Mouse (Mus musculus) E14TG2a.4 (cell line): ENCODE measurements around the gene Rpl9-ps1.

Experiments used
- H3K27me3 ChIP-seq: 2 replicates; pipeline ENCODE4 v1.6.1; 2014; ENCODE audit warnings: low read length, control low read depth; ENCODE audit not compliant: insufficient read depth
- H3K36me3 ChIP-seq: 2 replicates; pipeline ENCODE4 v1.6.1; 2014; ENCODE audit warnings: low read length, control low read depth; ENCODE audit not compliant: insufficient read depth
- H3K4me1 ChIP-seq: replicated peaks from 2 replicates; pipeline ENCODE4 v1.6.1; 2014; ENCODE audit warnings: low read depth, low read length, control low read depth
- H3K4me3 ChIP-seq: replicated peaks from 2 replicates; pipeline ENCODE4 v1.5.1; 2014; ENCODE audit warnings: mild to moderate bottlenecking, low read length
- H3K9me3 ChIP-seq: 2 replicates; pipeline ENCODE4 v1.6.1; 2014; ENCODE audit warnings: low read length, control low read depth
- CTCF ChIP-seq: conservative IDR thresholded peaks from 2 replicates; pipeline ENCODE4 v1.5.1; 2014; ENCODE audit warnings: low read length
- NANOG ChIP-seq: IDR thresholded peaks from 2 replicates; pipeline ENCODE4 v1.6.1; 2014; ENCODE audit warnings: borderline replicate concordance, low read length, mixed read lengths
- POU5F1 ChIP-seq: IDR thresholded peaks from 2 replicates; pipeline ENCODE4 v1.6.1; 2014; ENCODE audit warnings: low read length, borderline replicate concordance

Rpl9-ps1 gene

DNA sequence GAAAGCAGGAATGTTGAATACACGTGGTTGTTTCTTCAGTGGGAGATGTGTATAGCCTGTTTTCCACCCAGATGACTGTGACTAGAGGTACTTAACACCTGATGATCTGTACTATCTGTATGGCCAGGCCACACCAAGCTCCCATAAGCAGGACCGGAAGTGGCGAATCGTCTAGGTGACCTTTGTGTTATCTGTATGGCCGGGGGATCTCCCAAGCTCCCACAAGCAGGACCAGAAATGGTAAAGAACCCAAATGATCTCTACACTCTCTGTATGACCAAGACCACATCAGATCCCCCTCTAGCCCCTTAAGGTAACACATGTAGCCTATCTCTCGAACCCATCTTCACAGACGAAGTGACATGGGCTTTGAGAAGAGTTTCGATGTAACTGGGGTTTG, 9.2 kb upstream of the Rpl9-ps1 start:
- Histone ChIP-seq H3K9me3 (no peaks in the 10 kb centered on the region), H3K4me3 (no peak overlapping the region), H3K36me3 (no peaks in the 10 kb centered on the region), H3K27me3 (no peaks in the 10 kb centered on the region), H3K4me1 (no peaks in the 10 kb centered on the region)
- no peak for TF ChIP-seq CTCF
- no peak for TF ChIP-seq NANOG
- no peak for TF ChIP-seq POU5F1

DNA sequence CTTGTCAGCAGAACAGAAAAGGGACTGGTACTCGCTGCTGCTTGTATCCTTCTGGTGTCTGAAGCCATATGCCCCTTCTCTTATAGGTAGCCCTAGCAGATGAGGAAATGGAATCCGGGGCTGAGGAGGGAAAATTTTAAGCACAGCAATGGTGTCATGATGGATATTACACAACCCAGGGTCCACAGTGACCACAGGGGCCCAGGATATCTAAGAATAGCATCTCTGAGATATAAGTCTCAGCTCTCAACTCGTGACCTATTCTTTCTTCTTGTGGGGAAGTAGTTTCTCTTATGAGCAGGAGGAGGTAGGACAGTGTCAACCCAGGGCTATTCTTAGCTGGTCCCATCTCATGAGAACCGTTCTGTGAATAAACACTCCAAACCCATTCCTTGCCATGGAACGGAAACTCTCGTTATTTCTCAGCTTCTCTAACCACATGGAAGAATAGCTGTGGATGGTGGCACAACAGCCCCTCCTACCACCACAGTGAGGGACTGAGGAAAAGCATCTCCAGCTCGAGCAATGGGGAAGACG, 4.0 kb upstream of the Rpl9-ps1 start, which contains the start of gene Ccl3:
TSS of gene Ccl3 (minus strand) at position 51 of the 537 bp plus-strand sequence.
- Histone ChIP-seq H3K36me3 (no peaks in the 10 kb centered on the region), H3K4me3 (no peak within 1 kb of the TSS), H3K27me3 (no peaks in the 10 kb centered on the region), H3K4me1 (no peaks in the 10 kb centered on the region), H3K9me3 (no peaks in the 10 kb centered on the region)
- TF ChIP-seq CTCF (no peak), NANOG (no peak), POU5F1 (no peak)

DNA sequence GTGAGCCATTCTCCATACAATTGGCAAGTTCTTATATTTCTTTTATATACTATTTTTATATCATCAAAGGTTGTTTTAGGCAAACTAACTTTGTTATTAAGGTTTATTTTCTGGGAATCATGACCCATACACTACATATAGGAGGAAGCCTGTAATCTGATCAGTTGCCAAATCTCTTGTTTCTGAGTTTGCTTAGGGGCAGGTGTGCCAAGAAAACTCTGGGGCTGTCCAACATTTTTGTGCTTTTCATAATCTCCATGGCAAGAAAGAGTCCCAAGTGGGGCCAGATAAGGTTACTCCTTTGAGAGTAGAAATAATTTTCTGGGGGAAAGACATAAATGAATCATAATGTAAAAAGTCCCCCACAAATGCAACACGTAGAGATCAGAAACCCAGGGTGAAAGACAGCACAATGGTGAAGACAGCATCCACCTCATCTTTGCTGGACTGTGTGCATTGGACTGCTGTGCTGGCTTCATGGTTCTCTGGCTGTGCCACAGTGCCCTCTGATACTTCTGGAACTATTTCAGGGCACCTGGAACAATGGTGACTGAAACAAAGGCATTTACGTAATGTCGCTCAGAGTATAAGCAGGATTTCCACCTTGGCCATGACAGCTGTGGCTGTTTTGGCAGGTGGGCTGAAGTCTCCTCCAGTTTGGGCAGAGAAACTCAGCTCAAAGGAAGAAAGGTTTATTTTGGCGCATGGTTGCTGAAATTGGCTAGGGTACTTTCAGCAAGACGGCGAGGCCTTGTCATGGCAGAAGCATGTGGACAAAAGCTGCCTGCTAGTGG, 1.1 kb upstream of the Rpl9-ps1 start:
- Histone ChIP-seq H3K4me3 (no peak overlapping the region), H3K36me3 (no peaks in the 10 kb centered on the region), H3K4me1 (no peaks in the 10 kb centered on the region), H3K9me3 (no peaks in the 10 kb centered on the region), H3K27me3 (no peaks in the 10 kb centered on the region)
- TF ChIP-seq CTCF (no peak), NANOG (no peak), POU5F1 (no peak)

DNA sequence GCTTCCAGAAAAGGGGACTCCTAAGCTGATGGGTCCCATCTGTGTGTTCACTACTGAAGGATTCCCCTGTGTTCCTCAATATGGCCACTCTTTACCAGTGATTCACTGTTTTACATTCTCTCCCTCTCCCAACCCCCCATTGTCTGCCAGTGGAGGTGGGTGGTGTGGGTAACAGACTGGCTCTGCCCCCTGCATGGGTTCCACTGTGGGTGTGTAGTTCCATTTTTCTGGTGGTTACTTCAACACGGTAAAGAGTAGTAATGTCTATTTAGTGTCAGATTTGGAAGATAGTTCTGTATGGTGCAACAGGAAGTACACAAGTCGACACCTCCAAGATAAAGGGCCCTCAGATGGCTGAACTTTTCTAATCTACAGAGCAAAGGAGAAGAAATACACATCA, 4.2 kb downstream of the Rpl9-ps1 start:
- no peak for TF ChIP-seq NANOG
- no peak for TF ChIP-seq POU5F1
- no peak for TF ChIP-seq CTCF
- no peaks in the 10 kb centered on the region for H3K9me3 ChIP-seq
- no peak overlapping the region for H3K4me3 ChIP-seq
- no peaks in the 10 kb centered on the region for H3K4me1 ChIP-seq
- H3K27me3 ChIP-seq, result no peaks in the 10 kb centered on the region
- H3K36me3 ChIP-seq, result no peaks in the 10 kb centered on the region

DNA sequence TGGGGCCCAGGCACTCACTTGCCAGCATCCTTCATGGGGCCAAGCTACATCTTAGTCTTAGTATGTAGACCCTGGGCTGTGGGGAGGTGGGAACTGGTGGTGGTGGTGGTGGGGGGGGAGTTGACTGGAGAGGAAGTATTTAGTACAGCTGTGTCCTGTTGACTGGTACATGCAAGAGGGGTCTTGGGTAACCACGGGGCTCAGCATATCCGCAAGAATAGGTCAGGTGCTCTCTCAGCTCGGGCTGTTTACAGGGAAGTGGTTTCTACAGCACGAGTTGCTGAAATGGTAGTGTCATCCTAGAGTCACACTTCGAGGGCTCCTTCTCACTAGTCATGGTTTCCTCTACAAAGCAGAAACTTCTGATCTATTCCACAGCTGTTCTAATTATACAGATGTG, 5.3 kb downstream of the Rpl9-ps1 start:
- Histone ChIP-seq H3K36me3 (no peaks in the 10 kb centered on the region), H3K4me3 (no peak overlapping the region), H3K27me3 (no peaks in the 10 kb centered on the region), H3K4me1 (no peaks in the 10 kb centered on the region), H3K9me3 (no peaks in the 10 kb centered on the region)
- no peak for TF ChIP-seq CTCF
- TF ChIP-seq POU5F1, result no peak
- TF ChIP-seq NANOG, result no peak

DNA sequence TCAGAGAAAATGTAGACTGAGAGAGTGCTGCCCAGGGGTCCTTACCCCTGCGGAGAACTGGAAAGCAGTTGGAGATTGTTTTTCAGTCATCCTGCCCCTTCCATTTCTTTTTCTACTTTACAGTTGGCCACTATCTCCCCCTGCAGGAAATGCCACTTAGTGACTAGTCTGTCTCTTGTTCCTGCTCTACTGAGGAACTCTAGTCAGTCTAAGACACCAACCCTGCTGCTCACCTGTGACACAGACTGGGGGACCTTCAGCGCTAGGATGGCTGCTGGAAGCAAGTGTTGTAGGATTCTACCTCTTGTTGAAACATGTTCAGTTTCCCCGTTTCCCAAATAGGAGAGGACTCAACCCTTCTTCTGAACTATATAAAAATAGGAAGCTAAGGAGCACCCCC, 5.9 kb downstream of the Rpl9-ps1 start:
- no peaks in the 10 kb centered on the region for H3K27me3 ChIP-seq
- no peaks in the 10 kb centered on the region for H3K36me3 ChIP-seq
- H3K9me3 ChIP-seq, result no peaks in the 10 kb centered on the region
- no peaks in the 10 kb centered on the region for H3K4me1 ChIP-seq
- TF ChIP-seq POU5F1, result no peak
- TF ChIP-seq CTCF, result no peak
- TF ChIP-seq NANOG, result no peak
- no peak overlapping the region for H3K4me3 ChIP-seq

DNA sequence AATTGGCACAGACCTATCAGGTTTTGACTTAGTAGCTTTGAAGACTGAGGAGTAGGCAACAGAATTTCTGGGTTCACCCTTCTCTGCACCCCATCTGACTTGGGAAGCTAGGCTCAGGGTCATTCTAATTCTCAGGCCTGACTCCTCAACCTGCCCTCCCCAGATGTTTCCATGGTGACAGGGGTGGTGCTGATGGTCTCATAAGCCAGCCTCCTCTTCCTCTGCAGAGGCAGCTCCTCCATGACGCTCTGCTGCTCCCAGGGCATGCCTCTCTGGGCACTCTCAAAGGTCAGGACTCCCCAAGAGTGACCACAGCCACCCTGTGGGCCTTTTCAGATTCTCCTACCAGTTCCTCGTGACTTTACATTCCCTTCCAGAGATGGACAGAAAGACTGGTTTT, 6.5 kb downstream of the Rpl9-ps1 start:
- Histone ChIP-seq H3K27me3 (no peaks in the 10 kb centered on the region), H3K4me1 (no peaks in the 10 kb centered on the region), H3K36me3 (no peaks in the 10 kb centered on the region), H3K9me3 (no peaks in the 10 kb centered on the region), H3K4me3 (no peak overlapping the region)
- TF ChIP-seq POU5F1 (no peak), CTCF (no peak), NANOG (no peak)

DNA sequence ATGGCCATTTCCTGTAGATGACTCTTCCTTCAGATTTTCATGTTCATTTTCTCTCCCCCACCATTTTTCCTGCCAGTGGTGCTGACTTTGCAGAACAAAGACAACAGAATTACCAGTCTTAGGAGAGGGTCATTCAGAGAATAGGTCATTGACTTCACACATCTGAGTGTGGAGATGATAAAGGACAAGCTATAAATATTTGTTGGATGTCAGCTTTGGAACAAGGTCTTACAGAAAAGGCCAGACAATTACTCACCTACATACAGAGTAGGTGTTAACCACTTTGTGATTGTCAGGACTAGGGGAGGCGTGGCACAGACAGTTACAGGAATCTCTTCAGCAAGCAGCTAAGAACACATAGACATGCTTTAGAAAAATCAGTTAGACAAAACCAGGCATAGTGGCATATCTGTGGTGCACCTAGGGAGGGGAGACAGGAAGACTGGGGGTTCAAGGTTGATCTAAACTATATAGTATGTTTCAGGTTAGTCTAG, 8.6 kb downstream of the Rpl9-ps1 start:
- TF ChIP-seq POU5F1 (no peak), CTCF (no peak), NANOG (no peak)
- H3K4me3 ChIP-seq, result no peak overlapping the region
- H3K9me3 ChIP-seq, result no peaks in the 10 kb centered on the region
- no peaks in the 10 kb centered on the region for H3K36me3 ChIP-seq
- no peaks in the 10 kb centered on the region for H3K27me3 ChIP-seq
- no peaks in the 10 kb centered on the region for H3K4me1 ChIP-seq
